Mouse (Mus musculus) erythroblast, adult 5-6 weeks (primary cell): ENCODE results near the gene Gm2012. TPM values are rescaled to one million over a fixed set of nuclear protein-coding genes. Genes with fewer than 3 reads are reported as not detected.
"Not testable (repeated sequence)": the region's sequence is repeated elsewhere in the genome, so short reads cannot be mapped to it uniquely, and the experiment has no call there.

Experiments
- ATAC-seq: replicated peaks from 2 replicates; pipeline ENCODE4 v1.8.0; 2016; ENCODE audit warnings: moderate number of reproducible peaks, mild to moderate bottlenecking, moderate TSS enrichment, inconsistent platforms; ENCODE audit not compliant: poor library complexity, low FRiP score, severe bottlenecking
- total RNA-seq, 2 experiments: library from RNA; stranded (forward) in 1 of 2; stranded (reverse) in 1 of 2; fragments of 150-400 nt in 1 of 2; fragments of 200-764, 138-1000 nt in 1 of 2; gene quantifications; 2 replicates each; pipeline versions ENCODE4 v1.2.3 to v1.2.4; 2015 to 2017; ENCODE audit warnings: low replicate concordance in 2 of 2

Gene Gm2012
- total RNA-seq (2015; ENCODE audit: low replicate concordance) (not detected in 2 replicates), total RNA-seq (2017; ENCODE audit: low replicate concordance) (not detected in 2 replicates)

DNA sequence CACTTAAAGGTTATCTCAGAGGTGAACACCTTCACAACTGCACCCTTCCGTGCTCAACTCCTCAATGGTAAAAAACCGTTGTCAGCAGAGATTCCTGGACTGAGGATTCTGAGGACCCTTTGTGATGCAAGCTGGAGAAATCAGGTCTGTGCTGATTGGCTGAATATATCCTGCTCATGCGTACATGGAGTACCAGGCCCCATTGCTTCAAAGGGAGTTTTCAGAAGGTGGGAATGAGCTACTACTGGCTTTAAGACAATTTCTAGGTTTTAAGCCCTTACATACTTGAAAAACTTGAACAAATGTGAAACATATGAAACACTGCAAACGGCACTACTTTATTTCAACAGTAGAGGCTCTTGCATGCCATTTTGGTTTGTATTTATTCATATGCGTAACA, at the start of gene Gm2012:
Gene Gm2012, minus strand, starts transcription at position 101 of the 400 bp plus-strand sequence.
- ATAC-seq, result not testable (repeated sequence)

- ATAC-seq, result not testable (repeated sequence)
These were observed 72.0 kb downstream of the Gm2012 start for GRCm38 (mm10) chrX:26159146-26159545.

Other genes starting within 250 kb of the Gm2012 start
- gene Gm5168, start 180.3 kb downstream of the Gm2012 start, total RNA-seq (2015; ENCODE audit: low replicate concordance), result not detected in 2 replicates
- gene Gm5168, start 180.3 kb downstream of the Gm2012 start, total RNA-seq (2017; ENCODE audit: low replicate concordance), result not detected in 2 replicates
- not detected in 2 replicates for gene Gm2030, start 78.7 kb upstream of the Gm2012 start, total RNA-seq (2015; ENCODE audit: low replicate concordance)
- not detected in 2 replicates for gene Gm2030, start 78.7 kb upstream of the Gm2012 start, total RNA-seq (2017; ENCODE audit: low replicate concordance)